Mouse (Mus musculus) thymus, adult 2 months (tissue): Measurements from ENCODE around the gene Gm973.

Experiments used
- CTCF ChIP-seq: fragments of 200-500 bp; IDR thresholded peaks from 2 replicates; pipeline ENCODE4 v1.5.1; 2012; ENCODE audit warnings: mild to moderate bottlenecking, control low read depth, low read length, moderate library complexity, borderline replicate concordance; ENCODE audit not compliant: control insufficient read depth, poor library complexity, insufficient read depth; ENCODE audit errors: extremely low read depth
- POLR2A ChIP-seq: fragments of 200-500 bp; IDR thresholded peaks from 2 replicates; pipeline ENCODE4 v1.6.1; 2012; ENCODE audit warnings: mild to moderate bottlenecking, low read length, control low read depth, moderate library complexity; ENCODE audit not compliant: control insufficient read depth, poor library complexity, insufficient read depth; ENCODE audit errors: extremely low read depth

- TF ChIP-seq POLR2A = no peak
- no peak for TF ChIP-seq CTCF
These were observed 57.8 kb downstream of the Gm973 start for GRCm38 (mm10) chr1:59573843-59574242.
